Mouse (Mus musculus) ES-E14 (cell line): ENCODE results near the gene Fam57a. TPM values are rescaled to one million over a fixed set of nuclear protein-coding genes. Genes with fewer than 3 reads are reported as not detected.

Experiments used
- DNase-seq: peaks from one replicate; pipeline ENCODE4 v3.0.0-alpha.2; 2013; ENCODE audit warnings: low read depth, low spot score
- H3K27ac ChIP-seq: 2 replicates; pipeline ENCODE4 v1.5.1; 2012; ENCODE audit warnings: low read depth, mild to moderate bottlenecking, low read length, moderate library complexity, mixed read lengths; ENCODE audit not compliant: poor library complexity, insufficient read depth, severe bottlenecking
- H3K36me3 ChIP-seq: 2 replicates; pipeline ENCODE4 v1.6.1; 2012; ENCODE audit warnings: mild to moderate bottlenecking, low read length, moderate library complexity, mixed read lengths; ENCODE audit not compliant: control insufficient read depth, poor library complexity, insufficient read depth, severe bottlenecking
- H3K4me1 ChIP-seq, 2 experiments: fragments of 150-350 bp in 1 of 2; sonication (generic) in 1 of 2; 2 replicates each; pipeline ENCODE4 v1.6.1; 2012; ENCODE audit warnings: low read length in 2 of 2, mild to moderate bottlenecking in 1 of 2, mixed read lengths in 1 of 2; ENCODE audit not compliant: control insufficient read depth in 2 of 2, insufficient read depth in 2 of 2, poor library complexity in 1 of 2
- H3K4me3 ChIP-seq, 2 experiments: fragments of 150-350 bp in 1 of 2; sonication (generic) in 1 of 2; 2 replicates each; pipeline ENCODE4 v1.5.1; 2012; ENCODE audit warnings: low read length in 2 of 2, low read depth in 1 of 2, mild to moderate bottlenecking in 1 of 2, mixed read lengths in 1 of 2; ENCODE audit not compliant: insufficient read depth in 1 of 2, poor library complexity in 1 of 2, severe bottlenecking in 1 of 2
- H3K9ac ChIP-seq: 2 replicates; pipeline ENCODE4 v1.6.1; 2012; ENCODE audit warnings: low read depth, mild to moderate bottlenecking, low read length, mixed read lengths; ENCODE audit not compliant: poor library complexity, insufficient read depth, severe bottlenecking
- H3K9me3 ChIP-seq: fragments of 150-350 bp; sonication (generic); 2 replicates; pipeline ENCODE4 v1.6.1; 2012; ENCODE audit warnings: low read depth, mild to moderate bottlenecking, low read length; ENCODE audit not compliant: control insufficient read depth, insufficient read depth
- CHD2 ChIP-seq: IDR thresholded peaks from 2 replicates; pipeline ENCODE4 v1.6.1; 2014; ENCODE audit warnings: mild to moderate bottlenecking, low read depth, low read length, inconsistent platforms
- HCFC1 ChIP-seq: IDR thresholded peaks from 2 replicates; pipeline ENCODE4 v1.6.1; 2012; ENCODE audit warnings: low read length, inconsistent platforms, borderline replicate concordance; ENCODE audit not compliant: insufficient read depth
- MAFK ChIP-seq: IDR thresholded peaks from 2 replicates; pipeline ENCODE4 v1.6.1; 2014; ENCODE audit warnings: mild to moderate bottlenecking, low read depth, low read length, inconsistent platforms; ENCODE audit not compliant: insufficient read depth
- ZC3H11A ChIP-seq: IDR thresholded peaks from 2 replicates; pipeline ENCODE4 v1.6.1; 2012; ENCODE audit warnings: low read depth, mild to moderate bottlenecking, inconsistent platforms, low read length, borderline replicate concordance
- ZNF384 ChIP-seq: IDR thresholded peaks from 2 replicates; pipeline ENCODE4 v1.6.1; 2012; ENCODE audit warnings: low read depth, low read length, inconsistent platforms
- in situ Hi-C, 2 experiments: fragments of 600-800 bp; cut with MboI; formaldehyde crosslinking; loops; one replicate each; pipeline ENCODE4 v1.15.1; 2025; ENCODE audit warnings: low sequenced_read_pairs in 2 of 2, inconsistent platforms in 1 of 2; ENCODE audit not compliant: unreplicated experiment in 2 of 2
- total RNA-seq: library from RNA; depleted of rRNA; stranded (reverse); fragments of 300-350 nt; gene quantifications from 2 replicates; pipeline ENCODE4 v1.2.3, GENCODE M21; 2012; rRNA removed

Fam57a gene
- total RNA-seq, 1 experiment, result 11.3 TPM

DNA sequence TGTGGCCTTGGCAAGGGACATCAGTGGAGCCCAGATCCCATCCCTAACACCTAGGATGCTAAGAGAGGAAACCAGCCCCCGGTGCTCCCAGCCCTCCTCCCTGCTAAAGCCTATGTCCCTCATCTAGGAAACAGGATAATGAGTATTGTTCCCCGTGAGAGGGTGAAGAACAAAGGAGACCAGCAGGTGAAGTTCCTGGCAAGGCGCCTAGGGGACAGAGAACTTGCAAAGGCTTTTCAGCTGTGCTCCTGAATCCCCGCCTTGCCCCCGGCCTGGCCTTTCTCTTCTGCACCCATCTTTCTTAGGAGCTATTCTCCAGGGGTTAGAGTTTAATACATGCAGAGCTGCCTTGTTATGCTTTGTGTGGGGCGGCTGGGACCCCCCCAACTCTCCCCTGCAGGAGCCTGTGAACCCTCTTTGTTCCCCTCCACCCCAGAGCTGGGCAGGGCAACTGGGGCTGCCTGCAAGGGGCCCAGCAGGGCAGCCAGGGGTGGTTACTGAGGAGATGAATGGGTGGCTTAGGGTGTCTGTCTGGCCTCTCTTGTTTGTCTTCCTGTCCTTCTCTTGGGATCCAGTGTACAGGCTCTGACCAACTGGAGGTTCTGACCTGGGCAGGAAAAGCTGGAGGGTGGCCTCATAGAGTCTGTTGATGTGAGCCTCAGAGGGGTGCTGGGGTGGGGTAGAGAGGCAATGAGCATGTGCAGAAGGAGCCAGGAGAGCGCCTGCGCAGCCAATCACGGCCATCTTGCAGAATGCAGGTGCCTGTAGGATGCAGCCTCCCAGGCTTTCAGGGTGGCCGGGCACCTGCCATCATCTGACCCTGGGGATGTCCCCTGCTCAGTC is 81.0 kb downstream of the Fam57a start:
- no peak overlapping the region for H3K9ac ChIP-seq
- TF ChIP-seq CHD2 (no peak), HCFC1 (no peak), ZC3H11A (no peak), ZNF384 (no peak), MAFK (no peak)
- no peak overlapping the region for H3K27ac ChIP-seq
- peaks cover 0 to 12% of the 10 kb centered on the region in 2 experiments; a peak in 3 of 4 replicates for H3K4me1 ChIP-seq
- H3K36me3 ChIP-seq, result peaks cover 10% of the 10 kb centered on the region
- no peak for DNase-seq
- H3K9me3 ChIP-seq, result no peaks in the 10 kb centered on the region
- in situ Hi-C loops, result no loop called here
- no peak overlapping the region for H3K4me3 ChIP-seq

DNA sequence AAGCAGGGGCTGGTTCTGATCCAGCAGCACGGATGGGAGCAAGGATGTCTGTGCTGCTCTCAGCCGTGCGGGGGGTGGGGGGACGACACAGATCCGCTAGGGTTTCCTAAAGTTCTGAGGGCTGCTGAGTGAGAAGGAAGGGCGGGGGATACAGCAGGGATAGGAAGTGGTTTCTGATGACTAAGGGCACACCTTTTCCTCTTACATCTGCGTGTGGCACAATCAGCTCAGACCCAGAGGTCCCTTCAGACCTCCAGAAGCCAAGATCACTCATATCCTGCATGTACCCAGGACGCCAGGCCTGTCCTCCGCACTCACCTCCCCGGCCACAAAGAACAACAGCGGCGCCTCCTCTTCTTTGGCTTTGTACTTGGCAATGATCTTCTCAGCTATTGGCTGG is 81.8 kb downstream of the Fam57a start:
- TF ChIP-seq CHD2, result no peak
- Histone ChIP-seq H3K4me3 (no peak overlapping the region), H3K4me1 (peaks cover 0 to 12% of the 10 kb centered on the region in 2 experiments; a peak in 3 of 4 replicates), H3K27ac (no peak overlapping the region), H3K9ac (no peak overlapping the region), H3K9me3 (no peaks in the 10 kb centered on the region), H3K36me3 (peaks cover 10% of the 10 kb centered on the region)
- no peak for DNase-seq
- in situ Hi-C loops, result no loop called here

DNA sequence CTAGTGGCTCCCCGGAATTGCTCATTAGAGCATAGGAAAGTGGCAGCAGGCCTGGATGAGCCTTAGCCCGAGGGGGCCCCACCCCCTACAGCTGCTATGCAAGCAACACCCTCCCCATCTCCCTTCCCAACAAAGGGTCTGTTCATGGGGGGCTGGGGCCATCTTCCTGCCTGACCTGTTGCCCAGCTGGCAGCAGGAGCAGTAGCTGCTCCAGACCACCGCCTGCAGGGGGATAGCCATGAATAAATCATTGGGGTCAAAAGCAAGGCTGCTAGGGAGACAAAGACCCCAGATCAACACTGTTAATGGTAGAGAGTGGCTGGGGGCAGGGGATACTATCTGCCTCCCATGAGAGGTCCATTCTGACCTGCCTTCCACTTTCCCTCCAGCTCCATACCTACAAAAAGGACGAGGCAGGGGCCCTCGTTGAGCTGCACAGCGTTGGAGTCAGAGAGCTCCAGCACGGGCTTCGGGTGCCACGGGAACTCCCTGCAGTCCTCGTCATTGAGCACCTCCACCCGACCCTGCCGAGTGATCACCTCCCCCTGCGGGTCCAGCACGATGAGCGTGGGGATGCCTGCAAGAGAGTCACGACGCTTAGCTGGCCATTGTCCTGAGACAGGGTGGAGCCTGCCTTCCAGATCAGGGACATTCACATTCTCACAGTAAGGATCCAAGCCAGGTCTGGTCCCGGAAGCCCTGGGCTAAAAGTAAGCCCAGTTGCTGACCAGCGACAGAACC is 83.3 kb downstream of the Fam57a start:
- Histone ChIP-seq H3K36me3 (peaks cover 10% of the 10 kb centered on the region), H3K4me3 (no peak overlapping the region), H3K9me3 (no peaks in the 10 kb centered on the region), H3K27ac (no peak overlapping the region), H3K4me1 (peaks cover 0 to 12% of the 10 kb centered on the region in 2 experiments; a peak in 3 of 4 replicates), H3K9ac (no peak overlapping the region)
- TF ChIP-seq MAFK (no peak), ZNF384 (no peak), CHD2 (no peak), HCFC1 (no peak), ZC3H11A (no peak)
- DNase-seq, result no peak
- in situ Hi-C loops, result no loop called here

Other genes with a start within 250 kb of the Fam57a start
- 0.69 and 0.71 TPM in 2 replicates for gene Rph3al, start 241.2 kb upstream of the Fam57a start, total RNA-seq
- gene 1700016K19Rik, start 179.8 kb upstream of the Fam57a start, total RNA-seq, result 0.63 and 1.2 TPM in 2 replicates
- gene Rflnb, start 151.9 kb upstream of the Fam57a start, total RNA-seq, result 1.2 and 2.9 TPM in 2 replicates
- 12.6 and 20.3 TPM in 2 replicates for gene Vps53, start within 50 bp of the Fam57a start, total RNA-seq
- gene Dbil5, start 37.9 kb downstream of the Fam57a start, total RNA-seq, result 0.48 and 1.4 TPM in 2 replicates
- gene Gemin4, start 38.0 kb downstream of the Fam57a start, total RNA-seq, result 26.1 and 34.0 TPM in 2 replicates
- 16.0 and 20.2 TPM in 2 replicates for gene Mrm3, start 64.0 kb downstream of the Fam57a start, total RNA-seq
- gene Glod4, start 64.1 kb downstream of the Fam57a start, total RNA-seq, result 62.8 and 65.5 TPM in 2 replicates
- 42.5 and 48.0 TPM in 2 replicates for gene Nxn, start 219.5 kb downstream of the Fam57a start, total RNA-seq
- gene Timm22, start 227.3 kb downstream of the Fam57a start, total RNA-seq, result 72.1 and 74.5 TPM in 2 replicates